Mouse (Mus musculus) brown adipose tissue, adult 24 weeks (tissue): Measurements from ENCODE around the gene Phyhd1. TPM values are rescaled to one million over a fixed set of nuclear protein-coding genes. Genes with fewer than 3 reads are reported as not detected.
A peak's percentile ranks its signal among the peaks of the same experiment; 100 is the strongest.

Experiments used
- H3K27ac ChIP-seq: fragments of 200-500 bp; replicated peaks from 2 replicates; pipeline ENCODE4 v1.5.1; 2012; ENCODE audit warnings: low read depth, mild to moderate bottlenecking, low read length
- H3K4me1 ChIP-seq: fragments of 200-500 bp; 2 replicates; pipeline ENCODE4 v1.6.1; 2012; ENCODE audit warnings: low read length, mixed read lengths; ENCODE audit not compliant: control insufficient read depth, insufficient read depth, insufficient read length
- H3K4me3 ChIP-seq: fragments of 200-500 bp; 2 replicates; pipeline ENCODE4 v1.5.1; 2012; ENCODE audit warnings: low read depth, mild to moderate bottlenecking, low read length, moderate library complexity; ENCODE audit not compliant: insufficient read depth
- polyA plus RNA-seq: library from polyadenylated mRNA; stranded (reverse); fragments of >200 nt; gene quantifications from 2 replicates; pipeline ENCODE4 v1.2.4, GENCODE M21; 2012; ENCODE audit not compliant: missing spikeins, insufficient read depth, insufficient read length

Gene Phyhd1
- 16.2 and 19.3 TPM in 2 replicates for polyA plus RNA-seq

- peak within 1 kb of the TSS; percentile 0; the same call in 1 of the 2 replicates for H3K4me3 ChIP-seq
- H3K4me1 ChIP-seq, result peaks cover 64% of the 10 kb centered on the region
Measured at GRCm38 (mm10) chr2:30265767-30266253, at the start of gene Phyhd1. Phyhd1 (plus strand) TSS chr2:30266203.

GRCm38 (mm10) chr2:30216293-30216692 lies 49.7 kb upstream of the Phyhd1 start:
- Histone ChIP-seq H3K4me3 (no peak overlapping the region), H3K27ac (no peak overlapping the region), H3K4me1 (no peaks in the 10 kb centered on the region; the same call in 1 of the 2 replicates)

More at GRCm38 (mm10) chr2:30265767-30266253, at the start of gene Phyhd1:
- H3K27ac ChIP-seq, result peak within 1 kb of the TSS; percentile 89

- H3K27ac ChIP-seq, result no peak overlapping the region
- H3K4me1 ChIP-seq, result peaks cover 7% of the 10 kb centered on the region
- no peak overlapping the region for H3K4me3 ChIP-seq
Measured at GRCm38 (mm10) chr2:30235593-30235992, 30.4 kb upstream of the Phyhd1 start.

GRCm38 (mm10) chr2:30236426-30237198 lies 29.4 kb upstream of the Phyhd1 start:
- Histone ChIP-seq H3K4me3 (peak overlapping the region; percentile 77), H3K27ac (peak overlapping the region; percentile 88), H3K4me1 (peaks cover 13% of the 10 kb centered on the region)

- H3K27ac ChIP-seq, result peak within 1 kb of the TSS; percentile 98
- H3K4me1 ChIP-seq, result peaks cover 16% of the 10 kb centered on the region
- peak within 1 kb of the TSS; percentile 87 for H3K4me3 ChIP-seq
Measured at GRCm38 (mm10) chr2:30237199-30237880, 28.7 kb upstream of the Phyhd1 start, which contains the start of gene Lrrc8a. Lrrc8a (plus strand) TSS chr2:30237715.

- H3K27ac ChIP-seq, result peak overlapping the region; percentile 98
- H3K4me1 ChIP-seq, result peaks cover 17% of the 10 kb centered on the region
- H3K4me3 ChIP-seq, result peak overlapping the region; percentile 87
Measured at GRCm38 (mm10) chr2:30237881-30238280, 28.1 kb upstream of the Phyhd1 start.

GRCm38 (mm10) chr2:30238906-30239465 lies 27.0 kb upstream of the Phyhd1 start:
- Histone ChIP-seq H3K4me1 (peaks cover 23% of the 10 kb centered on the region), H3K27ac (peak overlapping the region; percentile 98)

GRCm38 (mm10) chr2:30239777-30240176 lies 26.2 kb upstream of the Phyhd1 start:
- peaks cover 28% of the 10 kb centered on the region for H3K4me1 ChIP-seq
- H3K4me3 ChIP-seq, result peak overlapping the region; percentile 87
- peak overlapping the region; percentile 98 for H3K27ac ChIP-seq

More at GRCm38 (mm10) chr2:30238906-30239465, 27.0 kb upstream of the Phyhd1 start:
- peak overlapping the region; percentile 87 for H3K4me3 ChIP-seq

- peaks cover 31% of the 10 kb centered on the region for H3K4me1 ChIP-seq
- peak within 1 kb of the TSS; percentile 98 for H3K27ac ChIP-seq
- peak within 1 kb of the TSS; percentile 87 for H3K4me3 ChIP-seq
Measured at GRCm38 (mm10) chr2:30240267-30240666, 25.7 kb upstream of the Phyhd1 start, which contains the start of gene Gm28035. Gm28035 (plus strand) TSS chr2:30240567.

GRCm38 (mm10) chr2:30242509-30242908 lies 23.5 kb upstream of the Phyhd1 start:
- Histone ChIP-seq H3K4me1 (peaks cover 35% of the 10 kb centered on the region), H3K4me3 (no peak overlapping the region)

GRCm38 (mm10) chr2:30243391-30243790 lies 22.6 kb upstream of the Phyhd1 start:
- peak overlapping the region; percentile 88 for H3K27ac ChIP-seq
- H3K4me1 ChIP-seq, result peaks cover 38% of the 10 kb centered on the region
- no peak overlapping the region for H3K4me3 ChIP-seq

More at GRCm38 (mm10) chr2:30242509-30242908, 23.5 kb upstream of the Phyhd1 start:
- peak overlapping the region; percentile 93 for H3K27ac ChIP-seq

- Histone ChIP-seq H3K4me1 (peaks cover 33% of the 10 kb centered on the region), H3K27ac (peak overlapping the region; percentile 9), H3K4me3 (no peak overlapping the region)
Measured at GRCm38 (mm10) chr2:30244595-30245178, 21.3 kb upstream of the Phyhd1 start.

GRCm38 (mm10) chr2:30247036-30247435 lies 19.0 kb upstream of the Phyhd1 start:
- Histone ChIP-seq H3K4me3 (no peak overlapping the region), H3K27ac (no peak overlapping the region), H3K4me1 (peaks cover 37% of the 10 kb centered on the region)

- H3K4me3 ChIP-seq, result no peak overlapping the region
- H3K4me1 ChIP-seq, result peaks cover 40% of the 10 kb centered on the region
- H3K27ac ChIP-seq, result no peak overlapping the region
Measured at GRCm38 (mm10) chr2:30247681-30248080, 18.3 kb upstream of the Phyhd1 start.
